Comparison of ENCODE assay signal across 9 mouse cellular contexts in the genomic region with DNA sequence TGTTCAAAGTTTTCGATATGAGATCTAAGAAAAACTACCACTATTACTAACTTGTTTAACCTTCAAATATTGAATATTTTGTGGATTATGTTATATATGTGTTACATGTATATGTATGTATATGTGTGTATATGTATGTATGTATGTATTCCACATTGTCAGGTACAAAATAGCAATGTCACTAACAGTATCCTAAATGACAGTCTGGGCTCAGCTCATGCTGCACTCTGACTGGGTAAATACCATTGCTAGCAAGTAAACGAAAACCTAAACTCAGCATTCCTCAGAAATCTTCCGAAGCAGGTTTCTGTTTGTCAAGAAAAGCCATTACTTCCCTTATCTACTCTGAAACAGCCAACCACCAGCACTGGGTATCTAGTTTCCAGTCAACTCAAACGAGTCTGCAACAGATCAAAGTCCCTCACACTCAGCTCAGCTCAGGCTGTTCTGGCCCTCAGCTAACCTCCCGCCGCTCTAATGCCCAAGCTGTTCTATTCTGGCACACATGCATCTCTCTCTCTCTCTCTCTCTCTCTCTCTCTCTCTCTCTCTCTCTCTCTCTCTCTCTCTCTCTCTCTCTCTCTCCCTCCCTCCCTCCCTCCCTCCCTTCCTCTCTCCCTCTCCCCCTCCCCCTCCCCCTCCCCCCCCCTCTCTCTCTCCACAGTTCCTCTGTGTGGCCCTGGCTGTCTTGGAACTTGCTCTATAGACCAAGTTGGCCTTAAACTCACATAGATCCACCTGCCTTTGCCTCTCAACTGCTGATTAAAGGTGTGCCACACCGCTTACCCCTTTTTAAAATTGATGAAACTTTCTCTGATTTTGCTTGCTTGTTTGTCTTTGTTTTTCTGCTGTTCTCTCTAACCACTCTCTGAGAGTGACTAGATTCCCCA. TPM values are rescaled to one million over a fixed set of nuclear protein-coding genes. Genes with fewer than 3 reads are reported as not detected.
A peak's percentile ranks its signal among the peaks of the same experiment; 100 is the strongest.
DNase-seq lines count a peak whose midpoint lies in the region; ATAC-seq lines count a peak whose summit lies in the region.
"Had no signal": no experiment of that assay in that cellular context is flagged by ENCODE, and none has a peak within 500 bp of the region (broad histone marks: within the 10 kb centered on the region; RNA-seq: fewer than 3 reads in every experiment).

No protein-coding gene starts in this region.

- ATAC-seq in hindbrain, embryonic 11.5 days (ENCODE audit: low FRiP score): peak; percentile 43; the same call in 1 of the 2 replicates
- ATAC-seq in hindbrain, embryonic 13.5 days (ENCODE audit: low FRiP score): no peak
- peak; percentile 93; the same call in 1 of the 2 replicates for ATAC-seq in kidney, embryonic 14.5 days (ENCODE audit: low FRiP score, low TSS enrichment)
- 0 out of 2 replicates have a peak, but pooled peaks have one; percentile 60 for ATAC-seq in midbrain, embryonic 13.5 days
- ATAC-seq: Patski had no signal

- no peaks in the 10 kb centered on the region for H3K36me3 ChIP-seq in hindbrain, embryonic 11.5 days (ENCODE audit: control insufficient read depth, insufficient read depth, low read length)
- no peaks in the 10 kb centered on the region for H3K36me3 ChIP-seq in hindbrain, embryonic 13.5 days
- H3K36me3 ChIP-seq in kidney, embryonic 14.5 days (ENCODE audit: control insufficient read depth, insufficient read depth, low read length): no peaks in the 10 kb centered on the region
- no peaks in the 10 kb centered on the region for H3K36me3 ChIP-seq in midbrain, embryonic 13.5 days

- no peak overlapping the region for H3K27ac ChIP-seq in hindbrain, embryonic 11.5 days (ENCODE audit: low read depth, low read length)
- no peak overlapping the region for H3K27ac ChIP-seq in hindbrain, embryonic 13.5 days
- H3K27ac ChIP-seq in kidney, embryonic 14.5 days (ENCODE audit: low read depth, low read length): no peak overlapping the region
- no peak overlapping the region for H3K27ac ChIP-seq in midbrain, embryonic 13.5 days

- no peaks in the 10 kb centered on the region for H3K27me3 ChIP-seq in hindbrain, embryonic 11.5 days (ENCODE audit: control insufficient read depth, insufficient read depth, low read length)
- no peaks in the 10 kb centered on the region for H3K27me3 ChIP-seq in hindbrain, embryonic 13.5 days
- H3K27me3 ChIP-seq in kidney, embryonic 14.5 days (ENCODE audit: control insufficient read depth, insufficient read depth, low read length): no peaks in the 10 kb centered on the region
- no peaks in the 10 kb centered on the region for H3K27me3 ChIP-seq in midbrain, embryonic 13.5 days

- no peaks in the 10 kb centered on the region for H3K4me1 ChIP-seq in hindbrain, embryonic 11.5 days (replicated peaks; ENCODE audit: control insufficient read depth, insufficient read depth, low read length)
- no peaks in the 10 kb centered on the region for H3K4me1 ChIP-seq in hindbrain, embryonic 13.5 days (replicated peaks)
- no peaks in the 10 kb centered on the region for H3K4me1 ChIP-seq in kidney, embryonic 14.5 days (ENCODE audit: control insufficient read depth, insufficient read depth, low read length)
- H3K4me1 ChIP-seq in midbrain, embryonic 13.5 days (replicated peaks): no peaks in the 10 kb centered on the region

- 53% methylated on average over 7 of the region's 7 CpGs for WGBS in hindbrain, embryonic 11.5 days
- 58% methylated on average over 7 of the region's 7 CpGs for WGBS in hindbrain, embryonic 13.5 days
- 40% methylated on average over 7 of the region's 7 CpGs for WGBS in kidney, embryonic 14.5 days
- 50% methylated on average over 7 of the region's 7 CpGs for WGBS in midbrain, embryonic 13.5 days

- no peak overlapping the region for H3K9ac ChIP-seq in hindbrain, embryonic 11.5 days (ENCODE audit: low read depth, low read length)
- H3K9ac ChIP-seq in hindbrain, embryonic 13.5 days: no peak overlapping the region
- no peak overlapping the region for H3K9ac ChIP-seq in kidney, embryonic 14.5 days (ENCODE audit: low read depth, low read length)
- no peak overlapping the region for H3K9ac ChIP-seq in midbrain, embryonic 13.5 days (replicated peaks)

- DNase-seq in hindbrain, embryonic 11.5 days (ENCODE audit: low spot score): peak; percentile 36
- DNase-seq in embryo, embryonic 11 days: peak; percentile 71
- no peak for DNase-seq in right cerebral cortex, adult 18-20 months
- no peak for DNase-seq in urinary bladder, postnatal 4 days (ENCODE audit: low spot score in 2 of 2)
- no peak for DNase-seq in lung, postnatal 36 days

- H3K9me3 ChIP-seq in hindbrain, embryonic 11.5 days (ENCODE audit: control insufficient read depth, low read length): no peaks in the 10 kb centered on the region
- no peaks in the 10 kb centered on the region for H3K9me3 ChIP-seq in hindbrain, embryonic 13.5 days
- H3K9me3 ChIP-seq in kidney, embryonic 14.5 days (ENCODE audit: control insufficient read depth, low read length): no peaks in the 10 kb centered on the region
- no peaks in the 10 kb centered on the region for H3K9me3 ChIP-seq in midbrain, embryonic 13.5 days

- no peak overlapping the region for H3K4me3 ChIP-seq in hindbrain, embryonic 11.5 days (ENCODE audit: low read depth, low read length)
- no peak overlapping the region for H3K4me3 ChIP-seq in hindbrain, embryonic 13.5 days
- no peak overlapping the region for H3K4me3 ChIP-seq in kidney, embryonic 14.5 days (ENCODE audit: low read length)
- no peak overlapping the region for H3K4me3 ChIP-seq in midbrain, embryonic 13.5 days (replicated peaks)

- H3K4me2 ChIP-seq in hindbrain, embryonic 11.5 days (replicated peaks; ENCODE audit: low read depth, low read length): no peak overlapping the region
- H3K4me2 ChIP-seq in hindbrain, embryonic 13.5 days: no peak overlapping the region
- H3K4me2 ChIP-seq in kidney, embryonic 14.5 days (replicated peaks; ENCODE audit: low read depth, low read length): no peak overlapping the region
- no peak overlapping the region for H3K4me2 ChIP-seq in midbrain, embryonic 13.5 days (replicated peaks)

RNA-seq across cellular contexts. Expression of a gene that starts 9.5 kb away (rescaled TPM):
- 204 and 218 TPM in 2 replicates for polyA plus RNA-seq in hindbrain, embryonic 11.5 days (2014; fragmentation: Nextera tagmentation; extraction: Ambion mirVana)
- polyA plus RNA-seq in hindbrain, embryonic 13.5 days (2015; fragmentation: Nextera tagmentation; extraction: Ambion mirVana): 73.9 and 83.2 TPM in 2 replicates
- 235 and 236 TPM in 2 replicates for polyA plus RNA-seq in kidney, embryonic 14.5 days (2014; fragmentation: Nextera tagmentation; extraction: Ambion mirVana)
- 103 and 117 TPM in 2 replicates for polyA plus RNA-seq in midbrain, embryonic 13.5 days (2015; fragmentation: Nextera tagmentation; extraction: Ambion mirVana)

Comparison
In these comparisons a context has a peak if more than half of its experiments do, and no peak if none do; other contexts are left out.
1. DNase-seq: peak in hindbrain, embryonic 11.5 days (single experiment) and embryo, embryonic 11 days (single experiment); none in right cerebral cortex, adult 18-20 months (single experiment), urinary bladder, postnatal 4 days (0 of 2) and lung, postnatal 36 days (single experiment).